Mouse (Mus musculus) small intestine, adult 2 months (tissue): Measurements from ENCODE around the gene Dusp19.

Experiments
- CTCF ChIP-seq: fragments of 200-500 bp; IDR thresholded peaks from 2 replicates; pipeline ENCODE4 v1.5.1; 2012; ENCODE audit warnings: low read depth, mild to moderate bottlenecking, control low read depth, inconsistent platforms, low read length, moderate library complexity, mixed read lengths; ENCODE audit not compliant: insufficient replicate concordance, insufficient read length; ENCODE audit errors: extremely low read depth
- POLR2A ChIP-seq: fragments of 200-500 bp; IDR thresholded peaks from 2 replicates; pipeline ENCODE4 v1.6.1; 2012; ENCODE audit warnings: low read depth, mild to moderate bottlenecking, control low read depth, inconsistent platforms, low read length, moderate library complexity

- no peak for TF ChIP-seq CTCF
- no peak for TF ChIP-seq POLR2A
Observed at GRCm38 (mm10) chr2:80612286-80612685, 4.6 kb upstream of the Dusp19 start.
